Mouse (Mus musculus) regulatory T cell (primary cell): ENCODE data around the gene Trib2.

ENCODE experiments used
- in situ Hi-C: fragments of 300-600 bp; cut with MboI, MseI; formaldehyde crosslinking; loops from one replicate; pipeline ENCODE4 v1.15.1; 2025; ENCODE audit warnings: high pct_unique_total_duplicates

Trib2 gene

DNA sequence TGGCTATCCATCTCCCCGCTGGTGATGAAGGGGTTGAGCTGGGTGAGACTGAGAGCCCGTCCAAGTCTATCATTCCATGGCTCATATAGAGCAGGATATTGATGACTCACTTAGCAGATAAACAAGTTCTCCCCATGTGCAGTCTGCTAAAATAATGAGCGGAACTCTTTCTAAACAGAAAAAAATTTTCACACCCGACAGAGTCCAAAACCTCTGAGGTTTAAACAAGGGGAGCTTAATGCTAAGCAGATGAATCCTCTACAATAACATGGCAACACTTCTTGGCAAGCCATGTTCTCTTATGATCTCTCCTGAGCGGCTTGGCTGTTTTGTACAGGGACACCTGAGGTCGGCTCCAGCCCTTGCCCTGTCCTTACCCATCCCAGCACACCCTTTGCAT lies 45.0 kb downstream of the Trib2 start:
- in situ Hi-C loops: no loop called here

DNA sequence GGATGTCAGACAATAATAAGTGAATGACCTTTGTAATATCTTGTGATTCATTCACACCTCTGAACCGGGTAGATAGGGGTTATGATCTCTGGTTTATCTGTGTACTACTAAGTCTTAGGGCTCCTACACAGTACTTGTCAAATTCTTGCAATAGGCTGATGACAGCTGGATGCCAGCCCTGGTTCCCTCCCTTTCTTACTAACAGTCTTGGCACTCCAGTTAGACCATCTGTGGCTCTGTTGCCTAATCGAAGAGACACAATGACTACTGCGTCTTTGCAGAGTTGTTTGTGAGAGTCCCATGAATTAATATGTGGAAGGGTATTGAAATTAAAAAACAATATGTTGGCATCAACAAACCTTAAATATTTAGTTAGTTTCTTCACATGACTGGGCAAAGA lies 48.2 kb downstream of the Trib2 start:
- in situ Hi-C loops: no loop called here

DNA sequence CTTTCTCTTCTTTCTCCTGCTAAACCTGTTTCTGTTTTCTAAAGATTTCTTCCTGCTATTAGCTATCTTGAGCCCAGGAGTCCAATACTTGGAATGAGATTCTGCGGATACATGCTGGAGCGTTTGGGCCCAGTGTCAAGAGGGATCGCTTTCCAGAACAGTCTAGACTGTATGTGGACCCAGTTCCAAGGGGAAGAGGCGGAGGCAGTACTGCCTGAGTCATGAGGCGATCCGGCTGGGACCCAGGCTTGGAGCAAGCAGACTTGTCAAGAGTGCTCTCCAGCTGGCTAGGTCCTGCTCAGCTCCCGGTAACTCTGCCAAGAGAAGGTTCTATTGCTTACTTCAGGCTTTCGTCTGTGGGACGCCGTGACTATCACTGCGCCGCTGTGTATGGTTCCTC lies 50.7 kb downstream of the Trib2 start:
- in situ Hi-C loops: no loop called here

DNA sequence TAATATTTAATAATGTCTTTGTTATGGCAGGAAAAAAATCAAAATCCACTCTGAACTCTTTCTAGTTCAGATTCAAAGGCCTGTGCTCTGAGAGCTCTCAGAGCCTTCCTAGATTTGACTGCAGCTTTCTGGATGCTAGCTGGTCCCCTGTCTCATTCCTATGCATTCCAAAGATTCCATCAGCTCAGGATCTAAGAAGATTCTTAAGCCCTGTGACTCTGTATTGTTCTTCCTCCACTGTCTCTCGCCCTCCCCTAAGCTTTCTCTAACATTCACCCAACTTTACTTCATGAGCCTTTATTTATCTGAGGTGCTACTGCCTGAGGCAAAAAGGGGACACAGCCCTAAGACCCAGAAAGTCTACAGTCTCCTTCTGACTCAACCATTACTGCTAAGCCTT lies 51.5 kb downstream of the Trib2 start:
- in situ Hi-C loops: no loop called here

DNA sequence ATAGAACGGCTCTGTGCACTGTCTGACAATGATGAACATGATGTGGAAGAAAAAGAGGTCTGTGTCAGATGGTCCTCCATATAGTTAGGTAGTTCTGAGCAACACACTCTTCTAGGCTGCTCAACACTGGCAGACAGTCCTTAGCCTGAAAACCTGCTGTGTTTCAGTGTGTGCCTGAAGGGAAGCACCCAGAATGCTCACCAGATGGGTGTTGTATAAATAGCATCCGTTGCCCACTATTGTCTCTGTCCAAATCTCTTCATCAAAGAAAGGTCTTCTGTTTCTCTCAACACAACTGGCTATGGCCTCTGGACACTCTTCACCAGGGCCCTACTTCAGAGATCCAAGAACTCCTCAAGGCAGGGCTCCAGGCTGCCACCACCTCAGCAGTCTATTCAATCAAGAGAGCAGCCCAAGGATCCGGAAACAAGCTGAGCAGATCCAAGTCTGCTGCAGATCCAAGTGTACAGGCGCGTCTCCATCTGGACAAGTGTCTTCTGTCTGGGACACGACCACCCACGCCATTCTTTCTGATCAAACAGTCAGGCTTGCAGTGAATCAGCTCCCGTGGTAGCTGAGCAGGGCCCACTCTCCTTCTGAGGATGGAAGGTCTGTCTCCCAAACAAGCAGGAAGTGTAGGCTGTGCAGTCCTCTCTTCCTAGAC lies 55.1 kb downstream of the Trib2 start:
- in situ Hi-C loops: no loop called here

DNA sequence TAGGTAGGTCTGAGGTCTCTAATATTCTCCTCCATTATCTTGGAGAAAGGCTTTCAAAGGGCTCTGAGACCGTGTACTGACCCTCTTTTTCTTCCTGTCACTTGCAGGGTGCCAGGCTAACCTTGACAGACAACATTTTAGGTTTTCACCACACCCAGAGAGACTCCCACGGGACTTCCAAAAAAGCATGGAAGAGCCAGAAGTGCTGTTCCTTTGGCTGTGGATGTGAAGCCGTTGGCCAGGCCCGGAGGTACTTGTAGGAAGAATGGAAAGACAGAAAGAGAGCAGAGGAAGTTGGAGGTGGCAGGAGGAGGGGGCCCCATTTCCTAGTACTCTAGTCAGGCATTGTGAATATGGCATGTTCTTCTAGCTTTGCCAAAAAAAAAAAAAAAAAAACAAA lies 56.0 kb downstream of the Trib2 start:
- in situ Hi-C loops: no loop called here

DNA sequence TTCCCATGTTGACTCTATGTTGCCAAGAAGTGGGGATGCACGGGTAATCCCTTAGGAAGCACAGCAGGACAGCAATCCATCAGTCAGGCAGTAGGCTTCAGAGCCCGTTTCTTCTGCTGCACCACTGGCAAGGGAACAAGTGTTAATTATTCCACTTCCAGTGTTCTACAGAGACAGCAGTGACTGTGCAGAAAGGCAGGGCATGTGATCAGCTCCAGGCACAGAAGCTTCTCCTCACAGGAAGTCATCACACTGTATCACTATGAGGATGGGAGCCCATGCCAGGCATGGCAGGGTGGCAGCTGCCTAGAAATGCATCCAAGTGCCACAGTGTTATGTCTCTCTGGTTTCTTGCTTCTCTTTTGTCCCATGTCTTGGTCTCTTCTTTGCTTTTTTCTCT lies 57.9 kb downstream of the Trib2 start:
- in situ Hi-C loops: loop anchor here (5.0 kb wide), 1 partner anchor 48 kb away; no protein-coding TSS in a partner anchor

DNA sequence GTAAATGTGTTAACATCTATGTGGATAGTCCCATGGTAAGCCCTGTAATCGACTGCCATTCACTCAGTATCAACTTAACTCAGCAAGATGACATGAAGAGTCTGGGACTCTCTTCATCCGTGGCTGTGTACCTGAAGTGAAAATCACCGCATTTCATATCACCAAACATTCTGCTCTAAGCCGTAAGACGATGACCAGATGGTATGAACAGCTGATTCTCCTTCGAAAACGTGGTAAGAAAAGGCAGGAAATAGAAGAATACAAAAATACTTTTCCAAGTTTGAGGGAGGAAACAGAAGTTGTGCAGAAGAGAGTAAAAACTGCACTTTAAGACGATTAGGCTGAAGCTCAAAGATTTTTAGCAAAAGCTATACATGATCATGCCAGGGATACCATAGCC lies 59.4 kb downstream of the Trib2 start:
- in situ Hi-C loops: loop anchor here (5.0 kb wide), 1 partner anchor 50 kb away; no protein-coding TSS in a partner anchor

DNA sequence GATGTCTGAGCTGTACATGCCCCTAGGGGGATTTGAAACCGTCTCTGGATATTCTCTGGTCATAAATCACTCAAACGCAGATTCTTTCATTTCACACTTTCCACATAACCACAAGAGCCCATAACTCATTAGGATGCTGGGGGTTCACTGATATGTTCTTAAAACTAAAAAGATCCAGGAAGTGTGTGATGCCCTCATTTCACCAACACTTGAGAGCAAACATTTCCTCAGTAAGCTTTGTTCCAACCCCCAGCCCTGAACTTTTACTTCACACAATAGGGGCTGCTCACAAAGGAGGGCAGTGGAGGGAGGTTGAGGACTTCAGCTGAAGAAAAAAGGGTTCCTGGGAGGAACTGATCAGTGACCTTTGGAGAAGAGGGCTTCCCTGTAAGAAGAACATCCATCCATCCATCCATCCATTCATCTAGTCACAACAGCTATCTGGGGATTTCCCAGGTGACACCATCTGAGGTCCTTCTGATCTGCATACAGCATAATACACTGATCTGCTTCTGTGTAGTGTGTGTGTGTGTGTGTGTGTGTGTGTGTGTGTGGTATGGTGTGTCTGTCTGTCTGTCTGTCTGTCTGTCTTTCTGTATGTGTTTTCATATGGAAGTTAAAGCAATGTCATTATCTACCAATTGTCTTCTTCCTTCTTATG lies 61.6 kb downstream of the Trib2 start:
- in situ Hi-C loops: loop anchor here (5.0 kb wide), 1 partner anchor 52 kb away; no protein-coding TSS in a partner anchor

DNA sequence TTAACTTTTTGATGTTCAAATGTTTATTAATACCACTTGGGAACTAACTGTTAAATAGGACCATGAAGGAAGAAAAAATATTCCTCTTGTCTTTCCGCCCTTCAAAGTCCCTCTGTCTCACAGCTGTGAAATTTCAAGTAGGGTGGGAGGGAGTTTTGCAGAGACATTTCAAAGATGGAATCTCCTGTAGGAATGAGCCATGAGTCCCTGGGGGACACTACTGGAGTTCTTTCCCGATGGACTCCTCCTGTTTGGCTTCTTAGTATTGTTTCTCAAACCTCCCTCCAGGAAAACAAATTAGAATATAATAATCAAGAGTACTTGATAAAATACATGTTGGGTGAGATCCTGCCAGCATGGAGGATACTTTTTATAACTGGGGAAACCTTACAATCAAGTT lies 62.1 kb downstream of the Trib2 start:
- in situ Hi-C loops: loop anchor here (5.0 kb wide), 1 partner anchor 53 kb away; no protein-coding TSS in a partner anchor

DNA sequence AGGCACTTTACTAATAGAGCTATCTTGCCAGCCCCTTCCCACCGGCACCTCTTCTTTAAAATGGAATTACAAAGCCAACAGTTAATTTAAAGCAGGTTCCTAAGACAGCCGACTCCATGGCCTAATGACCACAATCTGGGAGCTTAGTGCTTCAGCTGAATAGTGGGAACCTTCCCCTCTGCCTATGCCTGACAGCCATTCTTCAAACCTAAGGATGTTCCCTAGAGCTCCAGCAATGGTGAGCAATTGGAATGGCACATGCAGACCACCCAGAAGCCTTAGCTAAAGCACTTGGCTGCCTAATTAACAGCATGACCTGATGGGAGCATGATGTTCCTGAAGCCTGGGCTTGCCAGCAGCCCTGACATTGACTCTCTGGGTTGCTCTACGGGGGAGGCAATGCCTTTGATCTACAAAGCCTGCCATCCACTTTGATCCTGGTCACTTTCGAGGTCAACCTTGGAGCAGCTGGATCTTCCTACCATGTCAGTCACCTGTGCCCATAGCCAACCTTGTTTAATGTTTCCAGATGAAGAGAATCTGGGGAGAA lies 67.0 kb downstream of the Trib2 start:
- in situ Hi-C loops: no loop called here

DNA sequence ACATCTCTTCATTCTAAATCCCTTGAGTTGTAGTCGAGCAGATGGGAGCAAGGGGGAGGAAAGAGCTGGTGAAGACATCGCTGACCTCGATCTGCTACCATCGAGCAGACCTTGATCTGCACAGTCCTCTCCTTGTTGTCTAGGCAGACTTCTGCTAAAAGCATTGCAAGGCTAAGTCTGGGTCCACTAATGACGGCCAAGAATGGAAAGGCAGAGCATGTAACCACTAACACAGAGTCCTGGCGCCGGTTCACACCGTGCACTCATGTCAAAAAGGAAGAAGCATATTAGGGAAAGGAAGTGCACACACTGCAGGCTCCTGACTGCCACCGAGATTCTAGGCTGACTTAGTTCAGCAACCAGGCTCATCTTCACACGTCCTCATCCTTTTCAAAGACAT lies 71.0 kb downstream of the Trib2 start:
- in situ Hi-C loops: no loop called here
